Comparison of ENCODE assay signal across 11 mouse cellular contexts in the genomic region with DNA sequence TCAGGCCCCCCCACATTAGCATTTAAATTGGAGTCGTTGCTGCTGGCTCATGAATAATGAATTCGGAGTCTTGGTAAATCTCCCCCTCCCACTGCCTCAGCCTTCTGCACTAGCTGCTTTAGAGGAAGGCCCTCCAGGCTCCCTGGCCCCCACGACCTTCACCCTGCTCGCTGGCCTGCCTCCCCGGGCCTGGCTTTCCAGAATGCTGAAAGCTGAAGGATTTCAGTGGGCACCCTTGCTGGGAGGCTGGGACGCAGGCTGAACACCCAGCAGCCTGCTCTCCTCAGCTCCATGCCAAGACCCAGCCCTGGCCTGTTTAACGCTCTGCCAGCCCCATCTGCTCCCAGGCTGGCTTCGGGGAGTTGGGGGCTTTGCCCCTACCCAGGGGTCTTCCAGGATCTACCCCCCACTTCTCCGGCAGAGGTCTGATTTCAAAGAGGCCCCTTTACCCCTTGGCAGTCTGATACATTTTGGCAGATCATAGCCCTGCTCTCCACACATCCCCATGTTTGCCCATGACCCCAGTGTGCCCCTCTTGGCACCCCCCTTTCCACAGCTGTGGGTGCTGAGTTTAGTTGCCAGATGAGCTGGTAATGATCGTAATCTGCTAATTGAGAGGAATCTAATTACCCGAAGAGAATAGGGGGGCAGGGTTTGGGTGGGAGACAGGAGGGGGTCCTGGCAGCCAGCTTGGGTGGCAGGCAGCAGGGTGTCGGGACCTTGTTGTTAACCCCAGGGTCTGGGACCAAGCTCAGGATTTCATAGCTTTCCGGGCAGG. TPM values are rescaled to one million over a fixed set of nuclear protein-coding genes. Genes with fewer than 3 reads are reported as not detected.
A peak's percentile ranks its signal among the peaks of the same experiment; 100 is the strongest.
DNase-seq lines count a peak whose midpoint lies in the region; ATAC-seq lines count a peak whose summit lies in the region.
"Had no signal": no experiment of that assay in that cellular context is flagged by ENCODE, and none has a peak within 500 bp of the region (broad histone marks: within the 10 kb centered on the region; RNA-seq: fewer than 3 reads in every experiment).

No protein-coding gene starts in this region.

- peak; percentile 88 for DNase-seq in ES-CJ7 (ENCODE audit: low read depth, low spot score)
- DNase-seq in forebrain, embryonic 11.5 days (ENCODE audit: low spot score), result no peak
- no peak for DNase-seq in adrenal gland, adult 8-10 months
- no peak for DNase-seq in heart, postnatal 4 days
- no peak for DNase-seq in right cerebral cortex, postnatal 36 days (ENCODE audit: low spot score in 2 of 2)
- DNase-seq: kidney, postnatal 25 days; liver, embryonic 13.5 days had no signal

- H3K36me3 ChIP-seq in forebrain, embryonic 11.5 days (ENCODE audit: control insufficient read depth, insufficient read depth, low read length), result no peaks in the 10 kb centered on the region
- H3K36me3 ChIP-seq in limb, embryonic 12.5 days, result peaks cover 21% of the 10 kb centered on the region; the same call in 1 of the 2 replicates

- H3K27ac ChIP-seq in forebrain, embryonic 11.5 days (ENCODE audit: low read depth, low read length), result peak overlapping the region; percentile 41; the same call in 1 of the 2 replicates
- no peak overlapping the region for H3K27ac ChIP-seq in limb, embryonic 12.5 days
- H3K27ac ChIP-seq: heart, embryonic 15.5 days; liver, embryonic 13.5 days had no signal

- 0 out of 2 replicates have a peak, but pooled peaks have one; percentile 8 for ATAC-seq in cerebellum, adult (ENCODE audit: insufficient number of reproducible peaks, low FRiP score, low TSS enrichment)
- ATAC-seq in forebrain, embryonic 11.5 days (replicated peaks; ENCODE audit: low FRiP score), result no peak
- ATAC-seq in limb, embryonic 12.5 days (ENCODE audit: insufficient number of reproducible peaks, insufficient read depth, low FRiP score, low TSS enrichment, low read depth), result no peak
- no peak for ATAC-seq in megakaryocyte, adult 5-6 weeks (ENCODE audit: poor library complexity, severe bottlenecking)

- H3K4me3 ChIP-seq in forebrain, embryonic 11.5 days (ENCODE audit: low read depth, low read length), result no peak overlapping the region
- no peak overlapping the region for H3K4me3 ChIP-seq in limb, embryonic 12.5 days (replicated peaks)
- H3K4me3 ChIP-seq: heart, embryonic 15.5 days; liver, embryonic 13.5 days had no signal

- no peak overlapping the region for H3K4me2 ChIP-seq in forebrain, embryonic 11.5 days (ENCODE audit: low read depth, low read length, severe bottlenecking)
- H3K4me2 ChIP-seq in limb, embryonic 12.5 days, result no peak overlapping the region
- H3K4me2 ChIP-seq: heart, embryonic 15.5 days; liver, embryonic 13.5 days had no signal

- no peaks in the 10 kb centered on the region for H3K9me3 ChIP-seq in forebrain, embryonic 11.5 days (ENCODE audit: control insufficient read depth, low read length)
- H3K9me3 ChIP-seq in limb, embryonic 12.5 days, result no peaks in the 10 kb centered on the region
- H3K9me3 ChIP-seq: heart, embryonic 15.5 days; liver, embryonic 13.5 days had no signal

- H3K27me3 ChIP-seq in forebrain, embryonic 11.5 days (ENCODE audit: control insufficient read depth, insufficient read depth, low read length), result peaks cover 17% of the 10 kb centered on the region
- peaks cover 56% of the 10 kb centered on the region for H3K27me3 ChIP-seq in limb, embryonic 12.5 days

- peaks cover 40% of the 10 kb centered on the region for H3K4me1 ChIP-seq in forebrain, embryonic 11.5 days (replicated peaks; ENCODE audit: control insufficient read depth, insufficient read depth, low read length)
- H3K4me1 ChIP-seq in limb, embryonic 12.5 days (replicated peaks), result peaks cover 50% of the 10 kb centered on the region

- 20% methylated on average over 13 of the region's 13 CpGs for WGBS in forebrain, embryonic 11.5 days
- 30% methylated on average over 13 of the region's 13 CpGs for WGBS in limb, embryonic 12.5 days

- peak overlapping the region; percentile 44 for H3K9ac ChIP-seq in forebrain, embryonic 11.5 days (ENCODE audit: low read length)
- peak overlapping the region; percentile 9; the same call in 1 of the 2 replicates for H3K9ac ChIP-seq in limb, embryonic 12.5 days (replicated peaks)
- H3K9ac ChIP-seq: heart, embryonic 15.5 days; liver, embryonic 13.5 days had no signal

RNA-seq across cellular contexts. Expression of gene Asic4, which starts 6.8 kb away (rescaled TPM):
- polyA plus RNA-seq in forebrain, embryonic 11.5 days (2014; fragmentation: Nextera tagmentation; extraction: Ambion mirVana), result 0.61 TPM in 2 replicates
- polyA plus RNA-seq in limb, embryonic 12.5 days (2016; fragmentation: Nextera tagmentation; extraction: Ambion mirVana), result 0.50 and 0.78 TPM in 2 replicates
- total RNA-seq in adrenal gland, adult 8-10 months (2022), result 10 to 100 TPM in 2 of 4 experiments, 1 to 10 TPM in 2; 4.9 to 11.1 (median 8.4) TPM
- total RNA-seq in heart, postnatal 4 days (2021), result not detected
- not detected in 2 replicates for total RNA-seq in megakaryocyte, adult 5-6 weeks (2015)
- total RNA-seq in megakaryocyte, adult 5-6 weeks (2017), result not detected in 2 replicates

RNA-seq across cellular contexts. Expression of gene Gmppa, which starts 7.7 kb away (rescaled TPM):
- polyA plus RNA-seq in forebrain, embryonic 11.5 days (2014; fragmentation: Nextera tagmentation; extraction: Ambion mirVana), result 46.3 and 47.2 TPM in 2 replicates
- 49.1 and 61.0 TPM in 2 replicates for polyA plus RNA-seq in limb, embryonic 12.5 days (2016; fragmentation: Nextera tagmentation; extraction: Ambion mirVana)
- total RNA-seq in adrenal gland, adult 8-10 months (2022), result 100 to 1,000 TPM in 1 of 4 experiments, 10 to 100 TPM in 3; 56.5 to 103 (median 92.0) TPM
- total RNA-seq in heart, postnatal 4 days (2021), result 10 to 100 TPM; 41.1 to 41.4 TPM
- 71.8 and 79.4 TPM in 2 replicates for total RNA-seq in megakaryocyte, adult 5-6 weeks (2015)
- 56.5 and 58.9 TPM in 2 replicates for total RNA-seq in megakaryocyte, adult 5-6 weeks (2017)

RNA-seq across cellular contexts. Expression of gene Chpf, which starts 35.7 kb away (rescaled TPM):
- 21.3 and 23.3 TPM in 2 replicates for polyA plus RNA-seq in forebrain, embryonic 11.5 days (2014; fragmentation: Nextera tagmentation; extraction: Ambion mirVana)
- 22.1 and 27.1 TPM in 2 replicates for polyA plus RNA-seq in limb, embryonic 12.5 days (2016; fragmentation: Nextera tagmentation; extraction: Ambion mirVana)
- 10 to 100 TPM; 56.6 to 72.7 (median 67.0) TPM for total RNA-seq in adrenal gland, adult 8-10 months (2022)
- total RNA-seq in heart, postnatal 4 days (2021), result 10 to 100 TPM; 38.0 to 38.7 TPM
- total RNA-seq in megakaryocyte, adult 5-6 weeks (2015), result 0.50 and 0.69 TPM in 2 replicates
- 0.37 and 0.41 TPM in 2 replicates for total RNA-seq in megakaryocyte, adult 5-6 weeks (2017)

RNA-seq across cellular contexts. Expression of gene Tmem198, which starts 35.9 kb away (rescaled TPM):
- 8.9 and 9.4 TPM in 2 replicates for polyA plus RNA-seq in forebrain, embryonic 11.5 days (2014; fragmentation: Nextera tagmentation; extraction: Ambion mirVana)
- 0.36 and 0.74 TPM in 2 replicates for polyA plus RNA-seq in limb, embryonic 12.5 days (2016; fragmentation: Nextera tagmentation; extraction: Ambion mirVana)
- 1 to 10 TPM; 2.5 to 5.8 (median 3.0) TPM for total RNA-seq in adrenal gland, adult 8-10 months (2022)
- total RNA-seq in heart, postnatal 4 days (2021), result 1 to 10 TPM in 1 of 2 experiments, under 1 TPM in 1; 0.55 to 1.1 TPM
- 0.11 TPM in 1 of 2 replicates, not detected in the other for total RNA-seq in megakaryocyte, adult 5-6 weeks (2015)
- total RNA-seq in megakaryocyte, adult 5-6 weeks (2017), result 0.15 TPM in 1 of 2 replicates, not detected in the other

Comparison
In these comparisons a context has a peak if more than half of its experiments do, and no peak if none do; other contexts are left out.
1. RNA of gene Asic4, which starts 6.8 kb away (total RNA-seq): 4.9 to 11.1 TPM in adrenal gland, adult 8-10 months; not detected in megakaryocyte, adult 5-6 weeks and not detected in heart, postnatal 4 days; every median in the first group is over 4 times any median in the second.
2. RNA of gene Chpf, which starts 35.7 kb away (total RNA-seq): 56.6 to 72.7 TPM in adrenal gland, adult 8-10 months and 38.0 to 38.7 TPM in heart, postnatal 4 days; 0.37 to 0.69 TPM in megakaryocyte, adult 5-6 weeks; every median in the first group is over 10 times any median in the second.